Mouse (Mus musculus): ENCODE measurements around the gene Rere. TPM values are rescaled to one million over a fixed set of nuclear protein-coding genes. Genes with fewer than 3 reads are reported as not detected.
"Not testable (repeated sequence)": the region's sequence is repeated elsewhere in the genome, so short reads cannot be mapped to it uniquely, and the experiment has no call there.

Rere gene
- polyA plus RNA-seq, 1 experiment = 42.0 TPM

DNA sequence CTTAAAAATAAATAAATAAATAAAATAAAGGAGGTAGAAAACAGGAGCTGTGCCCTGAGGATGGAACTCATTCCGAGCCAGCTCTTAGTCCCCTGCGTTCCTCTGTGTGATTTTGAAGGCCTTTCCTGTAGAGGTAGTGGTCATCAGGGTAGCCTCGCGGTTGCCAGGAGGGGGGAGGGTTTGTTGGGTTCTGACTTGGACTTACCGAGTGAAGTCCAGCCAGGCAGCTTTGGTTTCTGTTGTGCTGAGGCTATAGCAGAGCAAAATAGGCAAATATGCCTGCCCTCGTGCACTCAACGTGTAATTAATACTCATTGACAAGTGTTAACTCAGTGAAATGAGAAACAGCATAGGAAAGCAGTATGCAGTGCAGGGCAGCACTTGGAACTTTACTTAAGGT, 262.8 kb downstream of the Rere start:
- no peak overlapping the region for H3K4me3 ChIP-seq (replicated peaks; ENCODE audit: extremely low read depth, low read depth, low read length)
- DNase-seq = no peak
- WGBS = 54% methylated on average over 7 of the region's 7 CpGs

DNA sequence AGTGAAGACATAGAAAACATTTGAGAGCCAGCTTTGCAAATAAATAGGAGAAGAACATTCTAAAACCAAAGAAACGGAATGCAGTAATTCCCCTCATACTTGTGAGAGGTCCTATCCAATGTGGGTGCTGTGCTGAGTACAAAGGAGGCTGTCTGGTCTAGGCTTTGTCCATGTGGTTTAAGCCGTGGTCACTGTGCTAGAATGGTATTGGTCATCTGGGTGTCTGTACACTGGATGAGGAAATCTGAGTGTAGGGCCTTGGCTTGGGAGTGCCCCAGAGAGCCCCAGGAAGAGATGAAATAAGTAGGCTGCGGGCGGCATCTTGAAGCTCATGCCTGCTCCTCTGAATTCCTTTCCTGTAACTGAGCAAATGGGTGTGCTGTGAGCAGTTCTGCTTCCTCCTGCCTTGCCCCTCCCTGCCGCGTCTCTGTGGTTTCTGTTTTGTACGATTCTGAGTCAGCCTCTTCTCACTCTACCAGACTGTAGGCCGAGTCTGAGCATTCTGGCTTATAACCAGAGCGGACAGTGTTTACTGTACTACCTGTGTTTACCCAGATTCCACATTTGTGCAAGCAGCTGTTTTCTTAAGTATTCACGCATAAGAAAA, 263.3 kb downstream of the Rere start:
- H3K4me1 ChIP-seq (ENCODE audit: control insufficient read depth, insufficient read depth, low read length) = peaks cover 8% of the 10 kb centered on the region
- TF ChIP-seq CTCF (IDR thresholded peaks at IDR 0.05; ENCODE audit: insufficient read depth, low read length) (no peak), POLR2A (IDR thresholded peaks at IDR 0.05; ENCODE audit: borderline replicate concordance, extremely low read depth, low read depth, low read length) (peak; percentile 31; the same call in 1 of the 2 replicates)
- 23% methylated on average over 10 of the region's 10 CpGs for WGBS
- H3K4me3 ChIP-seq (replicated peaks; ENCODE audit: extremely low read depth, low read depth, low read length) = peak overlapping the region; percentile 1
- peak; percentile 56 for DNase-seq

More for the DNA sequence above, 262.8 kb downstream of the Rere start:
- TF ChIP-seq POLR2A (IDR thresholded peaks at IDR 0.05; ENCODE audit: borderline replicate concordance, extremely low read depth, low read depth, low read length) (no peak), CTCF (IDR thresholded peaks at IDR 0.05; ENCODE audit: insufficient read depth, low read length) (no peak)
- peaks cover 8% of the 10 kb centered on the region for H3K4me1 ChIP-seq (ENCODE audit: control insufficient read depth, insufficient read depth, low read length)

DNA sequence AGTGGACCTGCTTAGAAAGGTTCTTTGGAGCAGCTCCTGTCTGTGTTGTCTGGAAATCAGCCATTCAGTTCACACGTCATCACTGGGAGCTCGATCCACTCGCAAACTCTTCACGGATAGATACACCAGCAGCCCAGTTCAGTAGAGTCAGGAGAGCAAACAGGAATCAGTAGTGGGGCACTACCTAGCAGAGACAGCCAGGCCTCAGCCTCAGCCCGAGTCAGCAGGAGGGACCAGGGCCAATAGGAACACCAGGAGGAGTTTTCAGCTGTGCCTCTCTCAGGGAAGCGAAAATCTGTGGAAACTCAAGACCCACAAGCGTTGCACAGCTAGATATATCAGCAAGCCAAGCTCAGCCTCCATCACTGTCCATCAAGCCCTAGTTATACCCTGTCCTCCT, 264.3 kb downstream of the Rere start:
- Histone ChIP-seq H3K4me1 (ENCODE audit: control insufficient read depth, insufficient read depth, low read length) (peaks cover 13% of the 10 kb centered on the region), H3K4me3 (replicated peaks; ENCODE audit: extremely low read depth, low read depth, low read length) (no peak overlapping the region)
- no peak for TF ChIP-seq POLR2A (IDR thresholded peaks at IDR 0.05; ENCODE audit: borderline replicate concordance, extremely low read depth, low read depth, low read length)
- no peak for TF ChIP-seq CTCF (IDR thresholded peaks at IDR 0.05; ENCODE audit: insufficient read depth, low read length)
- peak; percentile 39 for DNase-seq
- 71% methylated on average over 7 of the region's 7 CpGs for WGBS

DNA sequence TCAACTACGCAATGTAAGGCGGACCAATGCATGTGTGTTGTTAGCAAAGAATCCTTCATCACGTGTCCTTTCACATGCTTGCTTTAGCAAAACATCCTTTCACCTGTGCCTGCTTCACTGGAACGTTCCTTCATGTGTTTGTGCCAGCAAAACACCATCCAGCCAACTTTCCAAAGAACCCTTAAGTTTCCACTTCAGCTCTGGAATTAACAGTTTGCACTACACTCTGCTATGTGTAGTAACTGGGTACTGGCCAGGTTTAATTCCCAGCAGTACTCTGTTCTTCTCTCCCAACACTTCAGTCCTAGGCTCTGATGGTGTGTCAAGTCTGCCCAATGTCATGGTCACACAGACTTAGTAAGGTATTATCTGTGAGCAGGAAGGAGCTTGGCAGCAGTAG, 264.9 kb downstream of the Rere start:
- not testable (repeated sequence) for H3K4me3 ChIP-seq (replicated peaks; ENCODE audit: extremely low read depth, low read depth, low read length)
- DNase-seq = peak; percentile 49
- peaks cover 13% of the 10 kb centered on the region for H3K4me1 ChIP-seq (ENCODE audit: control insufficient read depth, insufficient read depth, low read length)
- WGBS = 82% methylated on average over 4 of the region's 4 CpGs

DNA sequence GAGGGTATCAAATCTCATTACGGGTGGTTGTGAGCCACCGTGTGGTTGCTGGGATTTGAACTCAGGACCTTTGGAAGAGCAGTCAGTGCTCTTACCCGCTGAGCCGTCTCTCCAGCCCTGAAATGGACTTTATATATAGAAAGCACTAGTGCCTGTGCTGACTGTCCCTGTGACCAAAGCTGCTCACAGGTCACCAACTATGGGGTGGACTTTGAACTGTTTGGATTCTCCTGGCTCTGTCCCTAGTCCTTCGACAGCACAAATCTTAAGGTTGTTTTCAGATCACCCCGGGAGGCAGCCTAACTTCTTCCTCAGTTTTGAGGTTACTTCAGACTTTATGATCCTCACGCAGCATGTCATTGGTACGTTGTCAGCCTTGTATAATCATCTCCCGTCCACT, 267.9 kb downstream of the Rere start:
- WGBS = 83% methylated on average over 9 of the region's 9 CpGs
- H3K4me1 ChIP-seq (ENCODE audit: control insufficient read depth, insufficient read depth, low read length) = peaks cover 12% of the 10 kb centered on the region
- no peak overlapping the region for H3K4me3 ChIP-seq (replicated peaks; ENCODE audit: extremely low read depth, low read depth, low read length)
- no peak for TF ChIP-seq POLR2A (IDR thresholded peaks at IDR 0.05; ENCODE audit: borderline replicate concordance, extremely low read depth, low read depth, low read length)
- no peak for TF ChIP-seq CTCF (IDR thresholded peaks at IDR 0.05; ENCODE audit: insufficient read depth, low read length)
- DNase-seq = no peak

DNA sequence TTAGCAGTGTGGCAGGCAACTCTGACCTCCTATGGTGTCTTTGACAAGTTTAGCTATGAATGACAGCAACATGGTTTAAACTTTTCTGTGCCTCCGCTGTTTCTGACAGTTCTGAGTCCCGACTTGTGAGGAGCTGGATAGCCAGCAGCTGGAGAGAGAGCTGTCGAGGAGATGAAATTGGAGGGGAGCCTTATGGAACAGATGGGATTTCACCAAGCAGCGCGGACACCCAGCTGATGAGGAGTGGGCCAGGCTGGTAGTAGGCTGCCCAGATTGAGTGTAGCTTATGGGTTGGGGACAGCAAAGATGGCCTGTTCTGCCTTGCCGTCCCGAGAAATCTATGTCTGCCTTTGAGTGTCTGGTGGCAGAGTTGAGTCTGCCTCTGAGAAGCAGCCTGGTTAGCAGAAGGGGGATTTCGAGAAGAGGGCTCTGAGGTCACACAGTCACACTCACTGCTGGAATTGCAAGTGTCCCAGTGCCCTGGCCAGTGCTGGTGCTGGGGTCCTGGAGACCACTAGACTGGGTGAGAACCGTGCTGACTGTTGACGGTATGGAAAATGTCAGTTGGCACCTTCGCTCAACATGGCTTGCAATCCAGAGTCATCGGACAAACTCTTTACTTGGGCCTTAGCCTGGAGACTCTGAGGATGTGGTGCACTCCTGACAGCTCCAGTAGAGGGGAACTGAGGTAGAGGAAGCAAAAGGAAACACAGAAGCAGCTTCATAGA, 268.7 kb downstream of the Rere start:
- TF ChIP-seq POLR2A (IDR thresholded peaks at IDR 0.05; ENCODE audit: borderline replicate concordance, extremely low read depth, low read depth, low read length) = no peak
- TF ChIP-seq CTCF (IDR thresholded peaks at IDR 0.05; ENCODE audit: insufficient read depth, low read length) = no peak
- no peak for DNase-seq
- 70% methylated on average over 12 of the region's 12 CpGs for WGBS
- peaks cover 11% of the 10 kb centered on the region for H3K4me1 ChIP-seq (ENCODE audit: control insufficient read depth, insufficient read depth, low read length)
- H3K4me3 ChIP-seq (replicated peaks; ENCODE audit: extremely low read depth, low read depth, low read length) = no peak overlapping the region

DNA sequence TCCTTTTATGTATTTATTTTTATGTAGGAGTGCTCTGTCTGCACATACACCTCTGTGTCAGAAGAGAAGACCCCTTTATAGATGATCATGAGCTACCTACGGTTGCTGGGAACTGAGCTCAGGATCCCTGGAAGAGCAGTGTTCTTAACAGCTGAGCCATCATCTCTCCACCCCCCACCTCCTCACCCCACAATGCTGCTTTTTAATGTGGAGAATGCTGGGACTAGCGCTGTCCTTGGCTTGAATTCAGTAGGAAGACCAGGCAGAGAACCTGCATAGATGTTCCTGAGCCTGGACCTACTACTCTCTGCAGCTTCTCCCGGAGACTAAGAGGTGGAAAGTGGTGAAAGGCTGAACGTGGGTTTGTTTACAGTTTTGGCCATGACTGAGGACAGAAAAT, 269.9 kb downstream of the Rere start:
- DNase-seq = no peak
- 65% methylated on average over 4 of the region's 4 CpGs for WGBS
- no peak overlapping the region for H3K4me3 ChIP-seq (replicated peaks; ENCODE audit: extremely low read depth, low read depth, low read length)
- H3K4me1 ChIP-seq (ENCODE audit: control insufficient read depth, insufficient read depth, low read length) = peaks cover 13% of the 10 kb centered on the region
- TF ChIP-seq CTCF (IDR thresholded peaks at IDR 0.05; ENCODE audit: insufficient read depth, low read length) (no peak), POLR2A (IDR thresholded peaks at IDR 0.05; ENCODE audit: borderline replicate concordance, extremely low read depth, low read depth, low read length) (no peak)

DNA sequence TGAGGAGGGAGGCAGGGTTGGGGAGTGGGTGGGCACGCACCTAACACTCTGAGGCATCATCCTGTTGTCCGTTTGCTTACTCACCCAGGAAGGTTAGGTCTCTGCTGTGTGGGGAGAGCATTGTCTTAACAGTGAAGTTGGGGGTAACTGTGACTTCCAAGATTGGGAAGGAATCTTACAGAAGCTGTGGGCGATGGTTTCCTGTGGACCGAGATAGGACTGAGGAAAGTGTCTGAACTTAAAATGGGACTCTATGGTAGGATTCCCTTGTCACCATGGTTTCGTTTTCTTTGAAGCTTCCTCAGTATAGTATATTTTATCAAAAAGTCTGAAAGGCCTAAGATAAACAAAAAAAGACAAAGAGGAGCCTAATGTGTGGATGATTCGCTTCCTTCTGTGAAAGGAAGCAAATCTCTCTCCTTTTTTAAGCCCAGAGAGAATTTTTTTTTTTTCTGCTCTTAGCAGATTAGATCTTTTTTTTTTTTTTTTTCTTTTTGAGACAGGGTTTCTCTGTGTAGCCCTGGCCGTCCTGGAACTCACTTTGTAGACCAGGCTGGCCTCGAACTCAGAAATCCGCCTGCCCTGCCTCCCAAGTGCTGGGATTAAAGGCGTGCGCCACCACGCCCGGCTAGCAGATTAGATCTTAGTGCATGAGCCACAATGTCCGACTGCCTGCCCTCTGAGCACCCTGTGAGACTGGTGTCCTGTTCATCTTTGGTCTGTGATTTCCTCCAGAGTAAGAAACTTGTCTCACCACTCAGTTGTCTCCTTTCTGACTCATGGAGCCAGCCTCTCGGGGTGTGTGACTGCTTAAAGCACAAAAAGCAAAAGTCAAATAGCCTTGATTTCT, 271.5 kb downstream of the Rere start:
- WGBS = 63% methylated on average over 15 of the region's 15 CpGs
- DNase-seq = no peak
- TF ChIP-seq POLR2A (IDR thresholded peaks at IDR 0.05; ENCODE audit: borderline replicate concordance, extremely low read depth, low read depth, low read length) (no peak), CTCF (IDR thresholded peaks at IDR 0.05; ENCODE audit: insufficient read depth, low read length) (no peak)
- Histone ChIP-seq H3K4me1 (ENCODE audit: control insufficient read depth, insufficient read depth, low read length) (peaks cover 18% of the 10 kb centered on the region), H3K4me3 (replicated peaks; ENCODE audit: extremely low read depth, low read depth, low read length) (no peak overlapping the region)

DNA sequence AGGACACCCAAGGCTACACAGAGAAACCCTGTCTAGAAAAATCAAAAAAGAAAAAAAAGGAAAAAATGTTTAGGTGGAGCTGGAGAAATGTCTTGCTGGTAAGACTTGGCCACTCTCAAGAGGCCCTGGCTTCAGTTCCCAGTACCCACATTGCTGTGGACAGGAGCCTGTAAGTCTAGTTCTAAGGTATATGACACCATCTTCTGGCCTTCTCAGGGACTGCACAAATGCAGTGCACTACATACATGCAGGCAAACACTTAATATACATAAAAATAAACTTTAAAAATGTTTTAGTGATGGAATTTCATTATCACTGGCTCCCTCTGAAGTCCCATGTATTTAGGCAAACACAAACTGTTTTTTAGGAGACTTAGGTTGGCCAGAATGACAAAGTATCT, 274.3 kb downstream of the Rere start:
- no peak for DNase-seq
- TF ChIP-seq POLR2A (IDR thresholded peaks at IDR 0.05; ENCODE audit: borderline replicate concordance, extremely low read depth, low read depth, low read length) = no peak
- no peak for TF ChIP-seq CTCF (IDR thresholded peaks at IDR 0.05; ENCODE audit: insufficient read depth, low read length)

More for the DNA sequence above, 274.3 kb downstream of the Rere start:
- Histone ChIP-seq H3K4me1 (ENCODE audit: control insufficient read depth, insufficient read depth, low read length) (peaks cover 13% of the 10 kb centered on the region), H3K4me3 (replicated peaks; ENCODE audit: extremely low read depth, low read depth, low read length) (no peak overlapping the region)
